Mouse (Mus musculus) thymus, postnatal 10 days (tissue): ENCODE data around the gene Atp8a1.
"Not testable (repeated sequence)": the region's sequence is repeated elsewhere in the genome, so short reads cannot be mapped to it uniquely, and the experiment has no call there.

ENCODE experiments used
- DNase-seq, 2 experiments: peaks; one replicate each; pipeline ENCODE4 v3.0.0; 2021; ENCODE audit warnings: low spot score in 2 of 2

Gene Atp8a1

GRCm38 (mm10) chr5:67826935-67827334 lies 20.3 kb downstream of the Atp8a1 start:
- DNase-seq = no peak

- no peak for DNase-seq
Observed at GRCm38 (mm10) chr5:67826278-67826677, 21.0 kb downstream of the Atp8a1 start.

GRCm38 (mm10) chr5:67824600-67824999 lies 22.6 kb downstream of the Atp8a1 start:
- no peak for DNase-seq

- no peak for DNase-seq
Observed at GRCm38 (mm10) chr5:67823771-67824170, 23.5 kb downstream of the Atp8a1 start.

- DNase-seq = no peak
Observed at GRCm38 (mm10) chr5:67822619-67823018, 24.6 kb downstream of the Atp8a1 start.

GRCm38 (mm10) chr5:67821987-67822401 lies 25.2 kb downstream of the Atp8a1 start:
- DNase-seq = no peak

GRCm38 (mm10) chr5:67821185-67821584 lies 26.0 kb downstream of the Atp8a1 start:
- no peak for DNase-seq

- DNase-seq = no peak
Observed at GRCm38 (mm10) chr5:67819451-67819850, 27.8 kb downstream of the Atp8a1 start.

- no peak for DNase-seq
Observed at GRCm38 (mm10) chr5:67815572-67816325, 31.5 kb downstream of the Atp8a1 start.

- DNase-seq = not testable (repeated sequence)
Observed at GRCm38 (mm10) chr5:67815060-67815459, 32.2 kb downstream of the Atp8a1 start.

- no peak for DNase-seq
Observed at GRCm38 (mm10) chr5:67814437-67814965, 32.7 kb downstream of the Atp8a1 start.

GRCm38 (mm10) chr5:67813334-67813733 lies 33.9 kb downstream of the Atp8a1 start:
- DNase-seq = no peak

- DNase-seq = no peak
Observed at GRCm38 (mm10) chr5:67802174-67803030, 44.8 kb downstream of the Atp8a1 start.

GRCm38 (mm10) chr5:67800801-67801200 lies 46.4 kb downstream of the Atp8a1 start:
- no peak for DNase-seq

- no peak for DNase-seq
Observed at GRCm38 (mm10) chr5:67799785-67800184, 47.4 kb downstream of the Atp8a1 start.

GRCm38 (mm10) chr5:67798348-67798747 lies 48.9 kb downstream of the Atp8a1 start:
- DNase-seq = no peak

GRCm38 (mm10) chr5:67797006-67797958 lies 50.0 kb downstream of the Atp8a1 start:
- DNase-seq = no peak

- DNase-seq = no peak
Observed at GRCm38 (mm10) chr5:67794129-67794800, 53.0 kb downstream of the Atp8a1 start.

- DNase-seq = no peak
Observed at GRCm38 (mm10) chr5:67782775-67783174, 64.5 kb downstream of the Atp8a1 start.

- DNase-seq = no peak
Observed at GRCm38 (mm10) chr5:67778026-67778425, 69.2 kb downstream of the Atp8a1 start.

- no peak for DNase-seq
Observed at GRCm38 (mm10) chr5:67774186-67774585, 73.0 kb downstream of the Atp8a1 start.
